Mouse (Mus musculus): ENCODE results near the gene Setd1b. TPM values are rescaled to one million over a fixed set of nuclear protein-coding genes. Genes with fewer than 3 reads are reported as not detected.
"Not testable (repeated sequence)": the region's sequence is repeated elsewhere in the genome, so short reads cannot be mapped to it uniquely, and the experiment has no call there.

The Setd1b gene
- polyA plus RNA-seq, 1 experiment from 2014 or later = 9.8 TPM

DNA sequence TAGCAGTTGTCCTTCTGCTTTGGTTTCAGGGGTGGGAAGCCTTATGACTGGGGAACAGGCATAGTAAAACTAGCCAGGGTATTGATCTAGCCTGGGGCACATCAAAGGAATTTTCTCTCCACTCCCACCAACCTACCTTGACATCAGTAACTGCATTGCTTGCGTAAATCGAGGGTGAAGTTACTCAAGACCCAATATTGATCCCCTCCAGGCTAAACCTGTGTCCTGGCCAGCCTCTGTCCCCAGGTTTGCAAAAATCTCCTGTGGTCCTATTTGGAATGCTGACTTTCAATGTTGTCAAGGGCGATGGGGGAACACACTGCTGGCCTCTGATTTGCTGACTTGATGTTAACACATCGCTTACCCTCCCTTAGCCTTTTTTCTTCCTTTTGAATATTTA lies 54.8 kb downstream of the Setd1b start:
- 74% methylated on average over 4 of the region's 4 CpGs for WGBS
- Histone ChIP-seq H3K4me2 (no peak overlapping the region), H3K27ac (ENCODE audit: low read depth, low read length) (no peak overlapping the region), H3K27me3 (ENCODE audit: control insufficient read depth, insufficient read depth, low read length) (no peaks in the 10 kb centered on the region), H3K9me3 (ENCODE audit: control insufficient read depth, low read length) (no peaks in the 10 kb centered on the region), H3K9ac (ENCODE audit: low read length) (no peak overlapping the region), H3K4me3 (ENCODE audit: low read depth, low read length) (no peak overlapping the region), H3K36me3 (ENCODE audit: control insufficient read depth, insufficient read depth, low read length) (no peaks in the 10 kb centered on the region), H3K4me1 (ENCODE audit: control insufficient read depth, insufficient read depth, low read length) (no peaks in the 10 kb centered on the region)
- ATAC-seq (ENCODE audit: low FRiP score) (no peak), DNase-seq (ENCODE audit: low spot score, missing footprints) (no peak)

DNA sequence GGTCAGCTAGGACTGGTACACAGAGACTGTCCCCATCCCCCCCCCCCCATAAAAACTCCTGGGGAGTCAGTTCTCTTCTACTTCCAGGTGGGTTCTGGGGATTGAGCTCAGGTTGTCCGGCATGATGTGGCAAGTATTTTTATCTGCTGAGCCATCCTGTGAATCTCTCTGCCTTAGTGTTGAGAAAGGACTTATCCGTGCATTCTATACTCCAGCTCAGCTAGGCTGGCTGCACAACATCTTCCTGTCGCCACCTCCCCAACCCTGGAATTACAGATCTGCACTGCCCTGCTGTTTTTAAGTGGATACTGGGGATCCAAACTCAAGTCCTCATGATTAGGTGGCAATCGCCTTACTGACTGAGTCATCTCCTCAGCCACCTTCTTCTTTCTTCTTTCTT lies 56.5 kb downstream of the Setd1b start:
- Histone ChIP-seq H3K27me3 (ENCODE audit: control insufficient read depth, insufficient read depth, low read length) (no peaks in the 10 kb centered on the region), H3K27ac (ENCODE audit: low read depth, low read length) (no peak overlapping the region), H3K36me3 (ENCODE audit: control insufficient read depth, insufficient read depth, low read length) (no peaks in the 10 kb centered on the region), H3K4me3 (ENCODE audit: low read depth, low read length) (no peak overlapping the region), H3K4me1 (ENCODE audit: control insufficient read depth, insufficient read depth, low read length) (no peaks in the 10 kb centered on the region), H3K9ac (ENCODE audit: low read length) (no peak overlapping the region), H3K9me3 (ENCODE audit: control insufficient read depth, low read length) (no peaks in the 10 kb centered on the region), H3K4me2 (no peak overlapping the region)
- WGBS = 91% methylated on average over 4 of the region's 4 CpGs
- peak; percentile 44 for DNase-seq (ENCODE audit: low spot score, missing footprints)
- no peak for ATAC-seq (ENCODE audit: low FRiP score)

DNA sequence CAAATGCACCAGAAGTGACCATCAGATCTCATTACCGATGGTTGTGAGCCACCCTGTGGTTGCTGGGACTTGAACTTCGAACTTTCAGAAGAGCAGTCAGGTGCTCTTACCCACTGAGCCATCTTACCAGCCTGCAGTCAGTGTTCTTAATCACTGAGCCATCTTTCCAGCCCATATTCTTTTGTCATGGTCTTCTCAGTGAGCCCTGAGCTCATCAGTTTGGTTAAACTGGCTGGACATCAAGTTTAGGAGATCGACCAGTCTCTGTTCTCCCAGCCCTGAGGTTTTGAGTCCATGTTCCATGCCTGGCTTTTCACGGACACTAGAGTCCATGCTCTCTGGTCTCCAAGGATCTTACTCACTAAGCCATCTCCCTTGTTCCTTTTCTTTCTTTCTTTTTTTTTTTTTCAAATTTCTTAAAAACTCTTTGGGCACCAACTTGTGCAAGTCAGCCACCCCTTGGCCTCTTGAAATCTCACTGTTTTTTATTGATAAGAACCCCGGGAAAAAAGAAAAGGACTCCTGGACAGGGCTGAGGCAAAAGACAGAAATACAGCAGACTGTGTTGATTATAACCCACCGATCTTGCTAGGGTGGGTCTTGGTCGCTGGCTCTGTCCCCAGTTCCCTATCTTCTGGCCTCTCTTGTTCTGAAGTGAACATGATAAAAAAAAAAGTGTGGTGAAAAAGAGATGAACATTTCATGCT lies 59.0 kb downstream of the Setd1b start:
- H3K4me1 ChIP-seq (ENCODE audit: control insufficient read depth, insufficient read depth, low read length); H3K27me3 ChIP-seq (ENCODE audit: control insufficient read depth, insufficient read depth, low read length); ATAC-seq (ENCODE audit: low FRiP score); H3K9me3 ChIP-seq (ENCODE audit: control insufficient read depth, low read length); H3K4me3 ChIP-seq (ENCODE audit: low read depth, low read length); H3K4me2 ChIP-seq; H3K27ac ChIP-seq (ENCODE audit: low read depth, low read length); H3K9ac ChIP-seq (ENCODE audit: low read length); H3K36me3 ChIP-seq (ENCODE audit: control insufficient read depth, insufficient read depth, low read length): not testable (repeated sequence)
- DNase-seq (ENCODE audit: low spot score, missing footprints) = peak; percentile 54
- WGBS = 85% methylated on average over 5 of the region's 7 CpGs

DNA sequence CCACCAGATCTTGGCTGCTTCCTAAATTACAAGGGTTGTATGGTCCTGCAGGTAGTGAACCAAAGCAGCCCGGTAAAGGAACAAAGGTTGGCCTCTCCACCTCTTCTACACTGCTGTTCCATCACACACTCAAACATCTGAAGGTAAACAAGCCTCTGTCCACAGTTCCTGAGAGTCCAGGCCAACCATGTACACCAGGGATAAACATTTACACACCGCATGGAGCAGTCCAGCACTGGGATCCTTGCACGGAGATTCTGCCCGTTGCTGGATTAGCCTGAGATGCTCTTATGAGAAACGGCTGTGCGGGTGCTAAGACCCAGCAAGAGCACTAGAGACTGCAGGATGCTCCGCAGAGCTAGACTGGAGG lies 59.5 kb downstream of the Setd1b start:
- 86% methylated on average over 7 of the region's 7 CpGs for WGBS
- no peaks in the 10 kb centered on the region for H3K4me1 ChIP-seq (ENCODE audit: control insufficient read depth, insufficient read depth, low read length)
- no peaks in the 10 kb centered on the region for H3K27me3 ChIP-seq (ENCODE audit: control insufficient read depth, insufficient read depth, low read length)
- no peaks in the 10 kb centered on the region for H3K36me3 ChIP-seq (ENCODE audit: control insufficient read depth, insufficient read depth, low read length)
- no peak overlapping the region for H3K4me3 ChIP-seq (ENCODE audit: low read depth, low read length)
- ATAC-seq (ENCODE audit: low FRiP score) = no peak
- no peak overlapping the region for H3K4me2 ChIP-seq
- H3K27ac ChIP-seq (ENCODE audit: low read depth, low read length) = no peak overlapping the region
- DNase-seq (ENCODE audit: low spot score, missing footprints) = peak; percentile 64
- no peaks in the 10 kb centered on the region for H3K9me3 ChIP-seq (ENCODE audit: control insufficient read depth, low read length)
- no peak overlapping the region for H3K9ac ChIP-seq (ENCODE audit: low read length)

DNA sequence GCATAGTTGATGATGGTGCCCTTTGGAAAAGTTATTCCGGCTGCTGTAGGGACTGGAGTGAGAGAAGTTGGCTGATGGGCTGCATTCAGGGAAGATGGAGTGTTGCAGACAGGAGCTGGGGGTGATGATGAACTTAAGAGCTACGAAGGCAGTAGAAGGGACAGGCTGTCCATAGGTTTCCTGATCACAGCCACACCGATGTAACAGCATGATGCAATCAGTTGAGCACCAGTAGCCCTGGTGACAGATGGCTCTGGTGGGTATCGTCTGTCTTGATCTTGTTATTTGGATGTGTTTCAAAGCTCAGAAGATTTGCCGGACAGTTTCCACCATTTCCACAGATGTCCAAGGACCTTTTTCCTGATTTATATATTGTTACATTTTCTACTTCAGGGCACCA lies 60.0 kb downstream of the Setd1b start:
- Histone ChIP-seq H3K36me3 (ENCODE audit: control insufficient read depth, insufficient read depth, low read length) (no peaks in the 10 kb centered on the region), H3K4me2 (no peak overlapping the region), H3K4me1 (ENCODE audit: control insufficient read depth, insufficient read depth, low read length) (no peaks in the 10 kb centered on the region), H3K27ac (ENCODE audit: low read depth, low read length) (no peak overlapping the region), H3K9me3 (ENCODE audit: control insufficient read depth, low read length) (no peaks in the 10 kb centered on the region), H3K27me3 (ENCODE audit: control insufficient read depth, insufficient read depth, low read length) (no peaks in the 10 kb centered on the region), H3K9ac (ENCODE audit: low read length) (no peak overlapping the region), H3K4me3 (ENCODE audit: low read depth, low read length) (no peak overlapping the region)
- DNase-seq (ENCODE audit: low spot score, missing footprints) = peak; percentile 12
- 93% methylated on average over 5 of the region's 5 CpGs for WGBS
- ATAC-seq (ENCODE audit: low FRiP score) = no peak

DNA sequence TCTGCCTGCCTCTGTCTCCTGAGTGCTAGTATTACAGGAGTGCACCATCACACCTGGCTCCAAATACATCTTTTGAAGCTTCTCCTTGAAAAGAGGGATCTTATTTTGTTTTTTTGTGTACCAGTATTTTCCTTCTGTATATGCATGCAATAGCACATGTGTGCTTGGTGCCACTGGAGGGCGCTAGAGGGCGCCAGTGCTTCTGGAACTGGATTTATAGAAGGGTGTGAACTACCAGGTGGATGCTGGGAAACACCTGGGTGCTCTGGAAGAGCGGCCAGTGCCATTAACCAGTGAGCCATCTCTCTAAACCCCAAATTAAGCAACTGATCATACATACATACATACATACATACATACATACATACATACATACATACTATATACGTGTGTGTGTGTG lies 60.8 kb downstream of the Setd1b start:
- not testable (repeated sequence) for H3K4me1 ChIP-seq (ENCODE audit: control insufficient read depth, insufficient read depth, low read length); H3K36me3 ChIP-seq (ENCODE audit: control insufficient read depth, insufficient read depth, low read length); ATAC-seq (ENCODE audit: low FRiP score); H3K27me3 ChIP-seq (ENCODE audit: control insufficient read depth, insufficient read depth, low read length); H3K4me3 ChIP-seq (ENCODE audit: low read depth, low read length); H3K9ac ChIP-seq (ENCODE audit: low read length); DNase-seq (ENCODE audit: low spot score, missing footprints); H3K27ac ChIP-seq (ENCODE audit: low read depth, low read length); H3K4me2 ChIP-seq; H3K9me3 ChIP-seq (ENCODE audit: control insufficient read depth, low read length)
- 90% methylated on average over 2 of the region's 4 CpGs for WGBS

DNA sequence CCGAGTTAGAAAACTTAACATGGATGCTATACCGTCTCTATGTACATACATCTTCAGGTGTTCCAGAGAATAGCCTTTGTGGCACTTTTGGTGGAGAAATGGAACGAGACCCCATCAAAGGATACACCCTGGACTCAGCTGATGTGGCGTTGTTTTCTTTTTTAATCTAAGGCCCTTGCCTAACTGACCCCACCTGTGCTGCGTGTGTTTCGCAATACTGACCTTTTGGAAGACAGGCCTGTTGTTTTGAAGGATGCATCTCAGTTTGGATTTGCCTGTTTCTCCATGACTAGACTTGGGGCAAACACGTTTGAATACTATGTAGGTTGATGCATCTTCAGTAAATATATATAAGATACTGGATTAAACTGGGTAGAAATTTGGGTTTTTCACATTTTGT lies 61.6 kb downstream of the Setd1b start:
- not testable (repeated sequence) for H3K27ac ChIP-seq (ENCODE audit: low read depth, low read length); H3K9me3 ChIP-seq (ENCODE audit: control insufficient read depth, low read length); H3K9ac ChIP-seq (ENCODE audit: low read length); H3K36me3 ChIP-seq (ENCODE audit: control insufficient read depth, insufficient read depth, low read length); H3K27me3 ChIP-seq (ENCODE audit: control insufficient read depth, insufficient read depth, low read length); H3K4me3 ChIP-seq (ENCODE audit: low read depth, low read length); ATAC-seq (ENCODE audit: low FRiP score); H3K4me2 ChIP-seq; H3K4me1 ChIP-seq (ENCODE audit: control insufficient read depth, insufficient read depth, low read length)
- 86% methylated on average over 7 of the region's 7 CpGs for WGBS
- DNase-seq (ENCODE audit: low spot score, missing footprints) = peak; percentile 33

Other genes starting within 250 kb of the Setd1b start
- 62.4 and 62.8 TPM in 2 replicates for gene Kdm2b, start 152.4 kb upstream of the Setd1b start, polyA plus RNA-seq (2014; fragmentation: Nextera tagmentation; extraction: Ambion mirVana)
- gene Orai1, start 127.1 kb upstream of the Setd1b start, polyA plus RNA-seq (2014; fragmentation: Nextera tagmentation; extraction: Ambion mirVana) = 8.2 and 10.5 TPM in 2 replicates
- gene Morn3, start 95.2 kb upstream of the Setd1b start, polyA plus RNA-seq (2014; fragmentation: Nextera tagmentation; extraction: Ambion mirVana) = not detected in 2 replicates
- gene Tmem120b, start 73.8 kb upstream of the Setd1b start, polyA plus RNA-seq (2014; fragmentation: Nextera tagmentation; extraction: Ambion mirVana) = 7.6 and 7.9 TPM in 2 replicates
- gene Rhof, start 9.5 kb upstream of the Setd1b start, polyA plus RNA-seq (2014; fragmentation: Nextera tagmentation; extraction: Ambion mirVana) = 1.6 TPM in 2 replicates
- 59.6 and 60.7 TPM in 2 replicates for gene Psmd9, start 27.2 kb downstream of the Setd1b start, polyA plus RNA-seq (2014; fragmentation: Nextera tagmentation; extraction: Ambion mirVana)
- gene Hpd, start 40.5 kb downstream of the Setd1b start, polyA plus RNA-seq (2014; fragmentation: Nextera tagmentation; extraction: Ambion mirVana) = not detected in 2 replicates
- 4.7 and 5.5 TPM in 2 replicates for gene Wdr66, start 109.9 kb downstream of the Setd1b start, polyA plus RNA-seq (2014; fragmentation: Nextera tagmentation; extraction: Ambion mirVana)
- 45.3 and 48.4 TPM in 2 replicates for gene Bcl7a, start 201.6 kb downstream of the Setd1b start, polyA plus RNA-seq (2014; fragmentation: Nextera tagmentation; extraction: Ambion mirVana)